Mouse (Mus musculus) NIH3T3 (cell line): ENCODE results near the gene Trabd2b.

Experiments
- DNase-seq: peaks from one replicate; pipeline ENCODE4 v3.0.0-alpha.2; 2012; ENCODE audit warnings: low read depth

The Trabd2b gene

GRCm38 (mm10) chr4:114605670-114606069 is 199.1 kb downstream of the Trabd2b start:
- DNase-seq, result no peak

GRCm38 (mm10) chr4:114607873-114608272 is 201.3 kb downstream of the Trabd2b start:
- DNase-seq, result no peak

GRCm38 (mm10) chr4:114609297-114609696 is 202.8 kb downstream of the Trabd2b start:
- DNase-seq, result no peak

- peak; percentile 58 for DNase-seq
Observed at GRCm38 (mm10) chr4:114611166-114611929, 204.8 kb downstream of the Trabd2b start.

- DNase-seq, result peak; percentile 36
Observed at GRCm38 (mm10) chr4:114612032-114612431, 205.5 kb downstream of the Trabd2b start.

GRCm38 (mm10) chr4:114612827-114613226 is 206.3 kb downstream of the Trabd2b start:
- DNase-seq, result peak; percentile 50

GRCm38 (mm10) chr4:114614086-114614485 is 207.6 kb downstream of the Trabd2b start:
- DNase-seq, result peak; percentile 80

- DNase-seq, result no peak
Observed at GRCm38 (mm10) chr4:114615765-114616164, 209.2 kb downstream of the Trabd2b start.

- DNase-seq, result no peak
Observed at GRCm38 (mm10) chr4:114622929-114623328, 216.4 kb downstream of the Trabd2b start.

GRCm38 (mm10) chr4:114624114-114624910 is 217.8 kb downstream of the Trabd2b start:
- no peak for DNase-seq

GRCm38 (mm10) chr4:114625357-114625756 is 218.8 kb downstream of the Trabd2b start:
- DNase-seq, result no peak

GRCm38 (mm10) chr4:114625920-114626319 is 219.4 kb downstream of the Trabd2b start:
- DNase-seq, result no peak

GRCm38 (mm10) chr4:114627674-114628293 is 221.3 kb downstream of the Trabd2b start:
- DNase-seq, result no peak

- peak; percentile 93 for DNase-seq
Observed at GRCm38 (mm10) chr4:114635889-114636288, 229.4 kb downstream of the Trabd2b start.

- no peak for DNase-seq
Observed at GRCm38 (mm10) chr4:114636324-114636723, 229.8 kb downstream of the Trabd2b start.

GRCm38 (mm10) chr4:114637120-114637519 is 230.6 kb downstream of the Trabd2b start:
- peak; percentile 85 for DNase-seq

GRCm38 (mm10) chr4:114642469-114642868 is 235.9 kb downstream of the Trabd2b start:
- no peak for DNase-seq

GRCm38 (mm10) chr4:114643679-114644208 is 237.2 kb downstream of the Trabd2b start:
- no peak for DNase-seq

- no peak for DNase-seq
Observed at GRCm38 (mm10) chr4:114645341-114645740, 238.8 kb downstream of the Trabd2b start.

- DNase-seq, result no peak
Observed at GRCm38 (mm10) chr4:114646825-114647681, 240.5 kb downstream of the Trabd2b start.

- DNase-seq, result peak; percentile 88
Observed at GRCm38 (mm10) chr4:114647689-114648088, 241.2 kb downstream of the Trabd2b start.
